Mouse (Mus musculus): ENCODE data around the gene Prx.
A peak's percentile ranks its signal among the peaks of the same experiment; 100 is the strongest.

The Prx gene

DNA sequence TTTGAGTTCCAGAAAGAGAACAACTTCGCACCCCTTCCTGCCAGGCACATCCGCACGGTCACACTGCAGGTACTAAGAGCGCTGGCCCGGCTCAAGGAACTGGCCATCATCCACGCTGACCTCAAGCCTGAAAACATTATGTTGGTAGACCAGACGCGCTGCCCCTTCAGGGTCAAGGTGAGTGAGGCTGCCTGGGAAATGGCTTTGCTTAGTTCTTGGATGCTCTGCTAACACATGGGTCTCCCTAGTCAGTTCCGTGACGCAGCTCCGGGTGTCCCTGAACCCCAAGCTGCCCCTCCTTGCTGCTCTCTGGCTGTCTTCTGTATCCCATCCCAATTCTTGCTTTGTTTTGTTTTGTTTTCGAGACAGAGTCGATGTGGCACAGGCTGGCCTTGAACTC lies 24.7 kb downstream of the Prx start:
- DNase-seq = no peak

DNA sequence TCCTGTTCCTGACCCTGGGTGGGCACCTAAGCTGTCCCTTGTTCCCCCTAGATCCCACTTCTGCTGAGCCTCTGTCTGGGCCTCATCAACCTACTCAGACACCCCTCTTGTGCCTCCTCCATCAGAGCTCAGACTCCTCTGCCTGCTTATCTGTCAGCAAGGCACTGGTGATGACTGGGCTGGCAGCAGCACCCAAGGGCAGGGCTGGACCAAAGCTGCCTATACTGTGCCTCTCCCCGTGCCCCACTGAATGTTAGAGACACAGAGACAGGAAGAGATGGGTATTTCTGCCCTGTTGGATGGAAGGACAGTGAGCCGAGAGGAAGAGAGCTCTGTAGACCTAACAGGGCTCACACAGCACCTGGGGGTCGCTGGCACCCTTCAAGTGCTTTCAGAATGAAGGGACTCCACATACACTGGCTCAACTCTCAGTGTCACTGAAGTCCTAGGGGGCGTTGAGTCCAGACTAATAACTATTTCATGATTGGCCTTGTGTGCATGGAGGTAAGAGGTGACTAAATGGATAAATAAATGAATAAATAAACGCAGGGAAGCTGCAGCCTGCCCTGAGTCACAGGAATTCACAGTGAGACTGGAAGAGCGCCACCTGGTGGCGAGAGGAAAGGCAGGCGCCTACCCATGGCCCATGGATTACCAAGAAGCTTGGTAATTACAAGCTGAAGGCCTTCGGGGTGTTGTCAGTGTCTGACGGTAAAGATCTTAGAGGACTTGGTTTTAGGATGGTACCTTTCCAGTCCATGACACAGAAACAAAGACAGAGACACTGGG lies 27.1 kb downstream of the Prx start:
- DNase-seq = peak; percentile 84 to 86

DNA sequence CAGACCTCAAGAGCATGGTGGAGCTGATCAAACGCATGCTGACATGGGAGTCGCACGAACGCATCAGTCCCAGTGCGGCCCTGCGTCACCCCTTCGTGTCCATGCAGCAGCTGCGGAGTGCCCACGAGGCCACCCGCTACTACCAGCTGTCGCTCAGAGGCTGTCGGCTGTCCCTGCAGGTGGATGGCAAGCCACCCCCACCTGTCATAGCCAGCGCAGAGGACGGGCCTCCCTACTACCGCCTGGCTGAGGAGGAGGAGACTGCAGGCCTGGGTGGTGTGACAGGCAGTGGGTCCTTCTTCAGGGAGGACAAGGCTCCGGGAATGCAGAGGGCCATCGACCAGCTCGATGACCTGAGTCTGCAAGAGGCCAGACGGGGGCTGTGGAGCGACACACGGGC lies 29.9 kb downstream of the Prx start:
- DNase-seq = no peak

DNA sequence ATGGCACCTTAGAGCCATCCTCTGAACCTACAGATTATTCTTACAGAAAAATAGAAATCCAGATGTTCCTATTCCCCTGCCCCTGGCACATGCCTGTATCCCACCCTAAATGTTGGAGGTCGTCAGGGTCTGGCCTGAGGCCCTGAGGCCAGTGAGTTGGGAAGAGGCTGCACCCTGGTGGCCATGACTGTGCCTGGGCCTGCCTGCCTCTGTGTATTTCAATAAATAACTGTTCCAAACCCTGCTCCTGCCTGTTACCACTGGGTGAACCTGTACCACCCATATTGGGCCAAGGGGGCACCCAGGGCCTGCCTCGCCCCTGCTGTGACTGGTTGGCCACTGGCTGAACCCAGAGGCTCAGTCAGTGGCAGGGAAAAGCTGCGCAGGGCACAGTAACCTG lies 31.8 kb downstream of the Prx start:
- no peak for DNase-seq

DNA sequence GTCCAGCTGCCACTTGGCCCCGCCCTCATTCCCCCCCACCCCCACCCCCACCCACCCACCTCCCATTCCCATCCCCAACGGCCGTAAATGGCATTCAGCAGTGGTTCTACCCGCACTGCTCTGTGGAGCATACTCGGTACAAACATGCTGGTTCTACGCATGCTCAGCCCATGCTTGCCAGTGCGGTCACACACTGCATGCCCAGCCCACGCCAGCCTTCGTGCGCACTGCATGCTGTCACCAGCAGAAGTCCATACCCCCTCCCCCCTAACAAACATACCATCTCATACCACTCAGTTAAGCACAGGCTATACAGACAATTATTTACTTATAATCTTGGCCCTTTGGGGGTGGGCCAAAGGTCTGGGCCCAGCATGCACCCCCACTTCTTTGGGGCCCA lies 32.6 kb downstream of the Prx start:
- no peak for DNase-seq

DNA sequence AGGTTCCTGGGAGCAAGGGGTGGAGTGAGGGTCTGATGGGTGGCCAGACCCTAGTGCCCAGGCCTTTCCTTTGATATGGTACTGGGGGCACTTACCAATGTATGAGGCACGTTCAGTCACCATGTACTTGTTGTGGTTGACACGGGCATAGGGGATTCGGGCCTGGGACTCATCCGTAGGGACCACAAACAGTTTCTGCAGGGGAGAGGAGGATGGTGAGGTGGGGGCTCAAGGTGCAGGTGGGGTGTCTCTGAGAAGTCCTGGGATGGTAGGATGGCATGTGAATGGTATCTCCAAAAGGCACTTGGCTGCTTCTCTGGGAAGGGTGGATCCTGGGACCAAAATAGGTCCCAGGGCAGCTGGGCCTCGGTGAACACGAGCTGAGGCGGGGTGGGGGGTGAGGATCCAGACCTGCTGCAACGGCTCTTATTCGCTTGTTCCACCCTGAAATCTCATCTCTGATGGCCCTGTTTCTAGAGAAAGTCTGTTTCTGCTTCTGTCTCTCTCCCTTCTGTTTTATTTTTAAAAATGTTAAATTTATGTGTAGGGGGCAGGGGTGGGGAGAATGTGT lies 33.4 kb downstream of the Prx start:
- no peak for DNase-seq

DNA sequence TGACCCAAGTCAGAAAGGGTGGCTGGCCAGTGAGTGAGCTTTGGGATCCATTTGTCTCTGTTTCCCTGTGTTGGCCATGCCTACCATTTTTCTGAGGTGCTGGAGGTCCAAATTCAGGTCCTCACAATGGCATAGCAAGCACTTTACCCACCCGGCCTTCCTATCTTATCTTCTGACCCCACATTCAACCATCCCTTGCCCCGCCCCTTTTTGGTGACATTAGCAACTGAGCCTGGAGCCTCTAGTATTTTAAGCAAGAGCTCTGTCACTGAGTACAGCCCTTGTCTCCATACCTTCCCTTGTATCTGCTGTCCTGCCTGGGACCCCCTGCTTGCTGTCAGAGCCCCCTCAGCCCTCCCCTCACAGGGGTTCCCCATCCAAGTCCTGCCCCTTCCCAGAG lies 36.3 kb downstream of the Prx start:
- DNase-seq = no peak

DNA sequence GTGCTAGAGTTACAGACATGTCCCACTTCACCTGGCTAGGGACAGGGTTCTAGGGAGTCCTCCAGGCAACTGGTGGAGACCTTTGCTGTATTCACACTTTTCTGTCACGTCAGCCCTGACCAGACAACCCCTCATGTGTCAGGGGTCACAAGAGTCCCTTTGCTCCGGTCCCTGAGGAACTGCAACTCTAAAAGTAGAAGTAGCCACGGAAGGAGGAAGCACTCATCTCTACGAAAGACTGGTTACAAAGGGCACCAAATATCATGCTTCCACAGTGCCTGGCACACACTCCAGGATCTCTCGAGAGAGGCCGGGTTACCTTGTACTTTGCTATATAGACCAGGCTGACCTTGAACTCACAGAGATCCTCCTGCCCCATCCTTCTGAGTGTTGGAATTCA lies 37.5 kb downstream of the Prx start:
- no peak for DNase-seq

DNA sequence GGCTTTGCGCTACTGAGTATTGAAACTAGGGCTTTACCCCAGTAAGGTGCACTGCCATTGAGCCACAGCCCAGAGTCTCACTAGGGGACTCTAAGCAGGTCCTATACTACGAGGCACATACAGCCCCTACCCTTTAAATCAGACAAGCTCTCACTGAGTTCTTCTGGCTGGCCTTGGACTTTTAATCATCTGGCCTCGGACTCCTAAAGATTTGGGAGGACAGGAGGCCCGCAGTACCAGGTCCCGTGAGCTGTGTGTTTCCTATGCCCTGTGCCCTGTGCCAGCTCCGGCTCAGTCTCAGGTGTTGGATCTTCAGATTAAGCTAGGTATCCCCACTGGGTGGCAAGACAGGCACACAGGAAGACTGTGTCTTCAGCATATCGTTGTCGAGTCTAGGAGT lies 38.9 kb downstream of the Prx start:
- no peak for DNase-seq

DNA sequence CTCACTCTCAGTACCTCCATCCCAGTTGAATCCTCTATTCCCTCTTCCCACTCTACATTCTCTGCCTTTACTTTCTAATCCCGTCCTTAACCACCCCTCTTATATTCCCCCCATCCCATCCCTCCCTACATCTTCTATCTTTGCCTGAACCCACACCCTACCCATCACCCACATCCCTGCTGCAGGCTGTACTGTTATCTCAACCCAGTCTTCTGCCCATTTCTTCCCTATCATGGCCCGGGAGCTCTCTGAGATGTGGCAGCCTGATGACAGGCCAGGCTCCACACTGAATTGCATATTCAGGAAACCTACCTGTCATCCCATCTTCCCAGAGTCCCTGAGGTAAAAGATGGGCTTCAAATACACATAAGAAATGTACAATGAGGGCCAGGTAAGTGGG lies 39.7 kb downstream of the Prx start:
- DNase-seq = no peak

DNA sequence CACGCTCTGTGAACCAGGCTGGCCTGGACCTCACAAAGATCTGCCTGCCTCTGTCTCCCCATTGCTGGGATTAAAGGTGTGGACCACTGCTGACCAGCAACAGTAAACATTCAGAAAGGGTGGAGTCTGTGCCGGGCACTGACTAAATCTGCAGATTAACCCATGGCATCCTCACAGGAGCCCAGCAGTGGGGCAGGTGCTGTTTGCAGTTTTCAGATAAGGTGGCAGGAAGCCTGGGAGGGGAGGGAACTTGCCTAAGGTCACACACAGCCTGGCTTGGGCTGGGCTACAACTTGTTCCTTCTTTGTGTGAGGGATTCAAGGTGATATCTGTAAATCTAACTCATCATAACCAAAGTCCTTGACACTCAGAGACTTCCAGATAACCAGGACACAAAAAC lies 41.4 kb downstream of the Prx start:
- DNase-seq = no peak

DNA sequence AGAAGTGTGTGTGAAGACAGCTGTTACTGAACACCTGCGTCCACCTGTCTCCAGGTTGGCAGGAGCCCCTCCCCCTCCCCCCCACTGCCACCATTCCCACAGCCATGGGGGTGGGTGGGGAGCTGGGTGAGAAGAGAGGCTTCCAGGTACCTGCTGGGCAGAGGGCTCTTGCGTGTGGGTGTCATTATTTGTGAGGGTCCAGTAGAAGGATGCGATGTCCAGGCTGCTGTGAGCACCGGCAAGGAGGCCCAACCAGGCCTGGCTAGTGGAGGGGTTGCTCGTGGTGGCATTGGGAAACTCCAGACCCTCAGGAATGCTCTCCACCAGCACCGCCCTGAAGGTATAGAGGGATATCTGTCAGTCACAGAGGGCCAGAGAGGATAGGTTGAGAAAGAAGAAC lies 41.8 kb downstream of the Prx start:
- no peak for DNase-seq

DNA sequence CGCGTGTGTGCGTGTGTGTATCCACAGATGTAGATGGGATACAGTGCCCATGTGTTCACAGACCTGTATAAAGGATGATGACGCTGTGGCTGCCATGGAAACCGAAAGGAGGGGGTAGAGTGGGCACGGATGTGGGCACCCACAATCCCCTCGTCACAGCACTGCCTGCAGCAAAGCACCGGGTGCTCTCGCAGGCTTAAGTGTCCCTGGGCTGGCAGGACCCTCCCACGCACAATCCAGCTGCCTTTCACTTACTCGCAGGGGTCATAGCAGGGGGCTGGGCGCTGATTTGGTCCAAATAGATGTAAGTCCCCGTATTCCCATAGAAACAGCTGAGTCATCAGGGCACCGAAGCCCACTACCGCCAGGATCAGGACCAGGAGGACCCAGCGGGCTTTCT lies 42.3 kb downstream of the Prx start:
- peak; percentile 36 to 55 for DNase-seq

DNA sequence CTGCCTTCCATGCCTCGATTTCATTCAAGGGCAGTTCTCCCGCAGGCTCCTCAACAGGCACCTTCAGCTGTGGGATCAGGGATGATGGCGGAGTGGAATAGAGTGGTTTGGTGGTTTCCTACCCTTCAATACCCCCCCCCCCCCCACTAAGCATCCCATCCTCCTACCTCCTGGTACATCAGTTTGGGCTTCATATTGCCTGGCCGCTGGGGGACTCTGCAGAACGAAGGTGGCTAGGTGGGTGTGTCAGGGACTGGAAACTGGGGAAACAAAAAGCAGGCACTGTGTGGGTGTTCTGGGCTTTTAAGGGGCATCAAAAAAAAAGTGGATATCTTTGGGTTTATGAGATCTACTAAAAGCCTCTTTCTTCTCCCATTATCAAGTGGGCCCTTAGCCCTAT lies 42.8 kb downstream of the Prx start:
- DNase-seq = no peak

DNA sequence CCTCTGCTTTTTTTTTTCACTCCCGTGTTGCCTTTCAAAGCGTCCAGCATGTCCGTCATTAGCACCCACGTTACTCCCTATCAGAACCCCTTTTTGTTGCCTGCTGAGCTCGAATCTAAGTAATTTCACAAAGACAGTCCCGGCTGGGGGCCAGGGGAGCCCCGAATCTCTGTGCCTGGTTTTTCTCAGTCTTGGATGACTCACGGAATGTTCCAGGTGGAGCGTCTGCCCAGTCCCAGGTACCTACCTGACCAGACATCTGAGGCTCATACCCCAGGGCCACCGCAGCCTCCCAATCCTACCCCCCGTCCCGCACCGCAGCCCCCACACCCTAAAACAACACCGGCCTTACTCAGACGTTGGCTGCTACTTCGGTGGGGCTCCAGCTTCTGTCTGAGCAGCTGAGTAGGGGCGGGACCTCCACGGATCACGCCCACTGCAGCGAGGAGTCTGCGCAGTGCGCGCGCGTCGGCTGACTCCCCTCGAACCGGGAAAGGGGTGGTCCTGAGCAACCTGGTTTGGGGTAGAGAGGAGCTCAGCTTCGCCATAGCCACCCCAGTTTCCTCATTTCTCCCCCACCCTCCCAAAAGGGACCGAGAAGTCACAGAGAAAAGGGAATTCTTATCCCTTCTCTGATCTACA lies 43.4 kb downstream of the Prx start:
- DNase-seq = peak; percentile 89 to 92

DNA sequence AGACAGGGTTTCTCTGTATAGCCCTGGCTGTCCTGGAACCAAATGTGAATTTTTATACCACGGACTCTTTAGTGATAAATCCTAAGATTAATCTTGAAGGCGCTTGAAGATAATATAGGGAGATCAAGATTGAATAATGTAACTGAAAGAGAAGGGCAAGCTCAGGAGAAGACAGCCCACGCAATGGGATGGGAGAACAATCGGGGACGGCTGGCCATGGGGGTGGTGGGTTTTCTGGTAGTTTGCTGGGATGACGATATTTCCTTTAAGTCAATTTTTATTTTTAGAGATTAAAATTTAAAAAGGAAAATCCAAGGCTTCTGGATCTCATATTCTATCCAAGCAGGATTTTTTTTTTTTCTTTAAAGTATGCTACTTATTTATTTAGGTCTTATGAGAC lies 43.9 kb downstream of the Prx start:
- DNase-seq = no peak

DNA sequence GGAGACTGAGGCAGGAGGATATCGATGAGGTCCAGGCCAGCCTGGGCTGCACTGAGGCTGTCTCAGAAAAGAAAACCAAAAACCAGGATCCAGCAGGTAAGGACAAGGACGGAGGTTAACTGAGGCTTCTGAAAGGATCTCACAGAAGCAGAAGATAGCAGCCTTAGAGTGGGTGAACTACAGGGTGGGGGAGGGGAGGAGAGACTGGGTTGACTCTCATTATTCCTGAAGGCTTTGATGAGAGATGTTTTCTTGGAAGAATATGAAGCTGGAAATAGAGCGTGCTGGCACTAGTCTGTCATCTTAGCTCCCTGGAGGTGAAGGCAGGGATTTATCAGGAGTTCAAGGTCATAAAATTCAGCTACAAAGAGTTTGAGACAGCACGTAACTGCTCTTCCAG lies 44.7 kb downstream of the Prx start:
- DNase-seq = no peak

DNA sequence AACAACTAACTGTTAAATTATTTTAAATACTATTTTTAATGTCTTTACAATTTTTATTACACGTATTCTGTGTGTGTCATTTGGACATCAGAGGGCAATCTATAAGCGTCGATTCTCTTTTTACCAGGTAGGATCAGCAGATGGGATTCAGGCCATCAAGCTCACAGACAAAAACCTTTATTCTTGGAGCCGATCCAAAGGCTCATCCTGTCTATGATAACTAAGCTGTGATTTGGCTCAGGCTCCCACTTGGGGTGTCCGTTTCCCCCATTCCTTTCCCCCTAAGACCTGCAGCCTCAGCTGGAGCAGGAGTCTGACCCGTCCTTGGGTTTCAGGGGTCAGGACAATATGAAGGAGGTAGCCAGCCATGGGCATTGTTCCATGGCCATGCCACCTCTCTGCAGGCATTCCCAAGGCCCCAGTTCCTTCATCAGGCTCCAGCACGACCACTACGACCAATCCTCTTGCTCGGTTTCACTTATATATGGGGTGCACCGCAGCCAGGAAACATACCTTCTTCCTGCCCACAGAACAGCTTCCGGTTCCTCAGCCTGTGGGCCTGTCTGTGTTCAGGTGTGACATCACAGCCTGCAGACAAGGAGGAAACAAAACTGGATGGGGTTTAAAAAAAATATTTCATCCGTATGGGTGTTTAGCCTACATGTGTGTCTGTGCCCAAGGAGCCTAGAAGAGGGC lies 45.7 kb downstream of the Prx start:
- no peak for DNase-seq

DNA sequence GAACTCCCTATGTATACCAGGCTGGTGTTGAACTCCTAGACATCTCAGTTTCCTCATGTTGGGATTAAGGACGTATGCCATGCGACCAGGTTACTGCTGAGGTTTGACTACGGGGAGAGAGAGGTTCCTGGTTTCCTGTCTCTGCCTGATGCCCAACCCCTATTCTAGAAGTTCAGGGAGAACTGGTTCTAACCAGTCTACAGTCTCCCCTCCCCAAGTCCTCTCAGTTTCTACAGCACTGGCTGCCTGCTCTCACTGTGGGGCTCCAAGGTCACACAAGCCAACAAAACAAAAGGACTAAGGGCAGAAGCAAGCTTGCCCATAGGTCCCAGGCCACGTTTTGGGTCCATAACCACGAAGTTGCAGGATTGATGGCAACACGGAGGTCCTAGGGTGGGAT lies 50.5 kb downstream of the Prx start:
- no peak for DNase-seq

DNA sequence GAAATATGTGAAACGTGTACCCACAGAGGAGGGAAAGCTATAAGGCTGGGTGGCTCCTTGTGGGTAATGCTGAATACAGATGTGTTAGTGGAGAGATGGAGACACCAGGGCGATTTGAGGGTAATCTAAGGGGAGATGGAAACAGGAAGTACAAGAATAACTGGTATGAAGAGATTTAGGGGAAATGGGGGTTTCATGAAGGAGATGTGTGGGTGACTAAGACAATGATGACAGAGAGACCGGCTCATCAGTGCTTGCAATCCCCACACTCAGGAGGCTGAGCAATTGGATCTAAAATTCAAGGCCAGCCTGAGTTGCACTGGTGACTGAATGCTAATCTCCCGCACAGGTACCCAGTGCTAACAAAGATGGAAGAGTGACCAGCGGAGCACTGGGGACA lies 52.9 kb downstream of the Prx start:
- no peak for DNase-seq

DNA sequence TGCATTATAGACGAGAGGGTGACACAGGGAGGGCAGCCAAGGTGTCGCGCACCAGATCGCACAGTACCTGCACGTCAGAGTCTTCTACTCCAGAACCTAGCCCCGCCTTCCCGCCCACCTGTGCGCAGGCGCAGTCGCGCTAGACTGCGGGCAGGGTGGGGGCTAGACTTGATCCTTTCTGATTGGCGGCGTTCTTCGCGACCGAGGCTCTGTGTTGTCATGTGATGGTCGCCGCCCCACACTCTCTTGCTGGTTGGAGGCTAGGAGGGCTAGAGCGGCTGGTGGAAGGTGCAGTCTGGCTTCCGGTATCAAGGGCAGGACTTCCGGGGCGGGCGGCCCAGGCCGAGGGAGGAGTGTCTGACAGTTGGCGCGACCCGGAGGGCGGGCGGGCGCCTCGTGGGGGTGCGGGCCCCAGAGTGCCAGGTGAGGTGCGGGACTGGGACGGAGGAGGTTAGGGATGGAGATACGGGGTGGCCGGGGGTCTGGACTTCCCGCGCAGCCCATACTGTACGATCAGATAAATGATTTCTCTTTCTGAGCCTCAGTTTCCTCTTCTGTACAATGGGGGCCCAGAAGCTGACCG lies 53.9 kb downstream of the Prx start, which contains the start of the genes Pld3 and 2310022A10Rik:
TSS of gene Pld3 (minus strand) at position 288 of the 583 bp plus-strand sequence.
TSS of gene 2310022A10Rik (plus strand) at position 303 of the 583 bp plus-strand sequence.
- DNase-seq = peak; percentile 94 to 97

DNA sequence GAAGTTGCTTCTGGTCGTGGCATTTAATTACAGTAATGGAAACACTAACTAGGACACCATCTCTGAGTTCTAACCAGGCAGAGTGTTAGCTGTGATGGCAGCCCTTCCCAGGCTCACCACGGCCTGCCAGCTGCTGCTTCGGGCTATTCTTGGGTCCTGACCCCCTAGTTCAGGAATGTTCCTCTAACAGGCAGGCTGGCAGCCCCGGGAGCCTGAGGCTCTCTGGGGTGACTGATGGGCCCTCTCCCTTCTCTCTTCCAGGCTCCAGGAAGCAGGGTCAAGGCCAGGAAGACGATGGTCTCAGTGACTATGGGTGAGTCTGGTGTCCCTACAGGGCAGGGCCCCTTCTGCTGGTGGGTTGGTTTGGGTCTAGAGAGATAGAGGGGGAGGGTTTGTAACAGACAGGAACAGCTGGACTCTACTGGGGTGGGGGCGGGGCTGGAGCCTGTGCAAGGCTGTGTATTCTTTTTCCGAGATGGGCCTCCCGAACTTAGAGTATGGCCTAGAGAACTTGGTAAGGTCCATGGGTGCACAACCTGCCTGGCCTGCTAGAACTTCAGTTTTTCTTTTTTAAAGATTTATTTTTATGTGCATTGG lies 61.3 kb downstream of the Prx start:
- DNase-seq = no peak

DNA sequence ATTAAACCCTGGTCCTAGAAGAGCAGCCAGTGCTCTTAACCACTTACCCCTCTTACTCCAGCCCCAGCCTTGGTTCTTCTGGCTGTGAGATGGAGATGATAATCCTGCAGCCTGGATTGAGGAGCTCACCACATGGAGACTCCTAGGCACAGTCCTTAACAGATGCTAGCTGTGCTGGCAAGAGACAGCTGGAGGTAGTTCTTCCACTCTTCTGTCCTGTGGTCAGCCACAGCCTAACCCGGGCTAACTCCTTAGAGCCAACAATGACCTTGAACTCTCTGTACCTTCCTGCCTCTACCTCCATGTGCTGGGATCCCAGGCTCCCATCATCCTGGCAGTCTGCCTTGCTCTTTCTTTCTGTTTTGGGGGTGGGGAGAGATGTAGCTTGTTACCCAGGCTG lies 61.9 kb downstream of the Prx start:
- DNase-seq = no peak
